Mouse (Mus musculus): ENCODE measurements around the gene Ehmt1. TPM values are rescaled to one million over a fixed set of nuclear protein-coding genes. Genes with fewer than 3 reads are reported as not detected.
A peak's percentile ranks its signal among the peaks of the same experiment; 100 is the strongest.

Gene Ehmt1
- total and polyA plus RNA-seq, 3 experiments = 31.9 to 55.8 TPM; not detected in 1

DNA sequence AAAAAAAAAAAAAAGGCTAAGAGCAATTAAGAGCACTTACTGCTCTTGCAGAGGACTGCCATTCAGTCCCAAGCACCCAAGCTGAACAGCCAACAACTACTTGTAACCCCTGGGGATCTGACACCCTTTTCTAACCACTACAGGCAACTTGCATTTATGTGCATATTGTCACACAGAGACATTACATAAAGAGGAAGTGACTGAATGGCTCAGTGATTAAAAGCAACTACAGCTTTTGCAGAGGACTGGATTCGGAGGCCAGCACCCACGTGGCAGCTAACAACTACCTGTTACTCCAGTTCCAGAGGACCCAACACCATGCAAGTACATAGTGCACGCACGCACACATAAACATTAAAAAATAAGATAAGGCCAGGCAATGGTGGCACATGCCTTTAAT is 8.9 kb downstream of the Ehmt1 start (continued):
- TF ChIP-seq MYB (IDR thresholded peaks at IDR 0.05; ENCODE audit: low read depth, low read length) = no peak
- no peak for TF ChIP-seq POLR2A (IDR thresholded peaks at IDR 0.05; ENCODE audit: control insufficient read depth in 1 of 2, insufficient read depth in 1 of 2, low read depth in 1 of 2, low read length in 2 of 2, poor library complexity in 1 of 2)
- TF ChIP-seq USF1 (IDR thresholded peaks at IDR 0.05; ENCODE audit: low read depth, low read length) = peak; percentile 75
- TF ChIP-seq NRF1 (IDR thresholded peaks at IDR 0.05; ENCODE audit: insufficient read depth, low read depth, low read length, poor library complexity, severe bottlenecking) = no peak

DNA sequence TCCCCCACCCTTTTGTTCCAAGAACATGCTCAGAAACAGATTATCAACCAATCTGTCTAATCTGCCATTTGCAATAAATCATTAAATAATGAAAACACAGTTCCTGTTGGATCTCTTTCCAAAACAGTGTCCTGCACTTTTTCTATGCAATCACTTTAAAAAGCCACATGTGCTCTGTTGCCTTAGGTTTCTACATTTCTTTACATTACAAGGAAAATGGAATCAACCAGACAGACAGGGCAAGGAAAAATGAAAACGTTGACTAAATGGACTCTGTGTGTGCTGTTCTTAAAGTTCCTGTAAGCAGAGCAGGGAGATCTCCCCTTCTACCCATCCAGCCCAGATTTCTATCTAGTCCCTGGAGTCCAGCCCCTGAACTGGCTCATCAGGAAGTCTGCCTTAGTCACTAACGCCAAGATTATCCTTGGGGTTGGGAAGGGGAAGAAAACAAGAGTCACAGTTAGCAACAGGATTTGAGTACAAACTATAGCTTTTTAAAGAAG is 13.7 kb downstream of the Ehmt1 start:
- H3K9ac ChIP-seq (ENCODE audit: control insufficient read depth, low read depth, low read length, poor library complexity, severe bottlenecking) = no peak overlapping the region
- no peak overlapping the region for H3K4me3 ChIP-seq (ENCODE audit: control insufficient read depth in 1 of 2, insufficient read depth in 1 of 2, low read depth in 2 of 2, low read length in 2 of 2)
- no peaks in the 10 kb centered on the region for H3K27me3 ChIP-seq (ENCODE audit: control insufficient read depth in 1 of 2, insufficient read depth in 2 of 2, low read length in 2 of 2)
- H3K36me3 ChIP-seq (ENCODE audit: control insufficient read depth in 1 of 2, insufficient read depth in 2 of 2, low read length in 2 of 2) = peaks cover 5 to 24% of the 10 kb centered on the region in 2 experiments; a peak in 3 of 4 replicates
- H3K27ac ChIP-seq (ENCODE audit: control insufficient read depth, low read depth, low read length) = no peak overlapping the region
- H3K9me3 ChIP-seq (replicated peaks; ENCODE audit: insufficient read depth, low read length) = no peaks in the 10 kb centered on the region
- no peak for TF ChIP-seq BHLHE40 (IDR thresholded peaks at IDR 0.05; ENCODE audit: borderline replicate concordance, low read depth, low read length)
- no peak for TF ChIP-seq GABPA (IDR thresholded peaks at IDR 0.05; ENCODE audit: low read depth, low read length)
- TF ChIP-seq GATA1 (IDR thresholded peaks at IDR 0.05; ENCODE audit: low read depth, low read length) = no peak
- no peak for TF ChIP-seq USF1 (IDR thresholded peaks at IDR 0.05; ENCODE audit: low read depth, low read length)
- no peak for TF ChIP-seq TCF12 (IDR thresholded peaks at IDR 0.05; ENCODE audit: low read depth, low read length)
- peaks cover 12 to 21% of the 10 kb centered on the region in 2 experiments for H3K4me1 ChIP-seq (ENCODE audit: control insufficient read depth in 1 of 2, insufficient read depth in 2 of 2, low read length in 2 of 2)
- DNase-seq (ENCODE audit: low read depth, low spot score) = no peak
- peaks cover 38% of the 10 kb centered on the region for H3K79me2 ChIP-seq (ENCODE audit: control insufficient read depth, insufficient read depth, low read length, poor library complexity)

DNA sequence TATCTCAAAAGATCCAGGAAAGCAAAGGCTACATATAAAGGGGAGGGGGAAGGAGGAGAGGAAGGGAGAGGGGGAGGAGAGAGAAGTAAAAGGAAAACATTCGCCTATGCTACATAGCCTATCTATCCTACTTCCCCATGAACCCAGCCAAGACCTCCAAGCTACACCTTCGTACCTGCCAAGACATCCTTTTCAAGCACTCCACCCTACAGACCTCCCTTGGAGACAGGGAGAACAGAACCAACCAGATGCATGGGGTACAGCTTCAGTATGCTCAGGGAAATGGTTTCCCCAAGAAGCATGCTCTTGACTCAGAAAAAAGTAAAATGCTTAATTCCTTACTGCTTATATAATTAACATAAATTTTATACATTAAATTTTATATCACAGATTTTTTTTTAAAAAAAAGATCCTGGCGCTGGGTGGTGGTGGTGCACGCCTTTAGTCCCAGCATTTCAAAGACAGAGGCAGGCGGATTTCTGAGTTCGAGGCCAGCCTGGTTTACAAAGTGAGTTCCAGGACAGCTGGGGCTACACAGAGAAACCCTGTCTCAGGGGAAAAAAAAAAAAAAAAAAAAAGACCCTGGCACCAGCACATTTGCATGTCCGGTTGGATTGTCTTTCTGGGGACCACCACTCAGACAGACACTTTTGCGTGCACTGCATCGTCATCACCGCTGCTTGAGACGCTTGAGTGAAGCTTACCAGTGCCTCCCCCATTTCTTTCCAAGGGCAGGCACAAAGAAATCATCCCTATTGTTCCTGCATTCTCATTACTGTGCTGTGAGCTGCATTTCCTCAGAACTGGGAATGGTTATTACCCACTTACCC is 14.4 kb downstream of the Ehmt1 start:
- no peak overlapping the region for H3K4me3 ChIP-seq (ENCODE audit: control insufficient read depth in 1 of 2, insufficient read depth in 1 of 2, low read depth in 2 of 2, low read length in 2 of 2)

More for the DNA sequence above, 14.4 kb downstream of the Ehmt1 start:
- DNase-seq (ENCODE audit: low read depth, low spot score) = no peak
- Histone ChIP-seq H3K27ac (ENCODE audit: control insufficient read depth, low read depth, low read length) (no peak overlapping the region), H3K9me3 (replicated peaks; ENCODE audit: insufficient read depth, low read length) (no peaks in the 10 kb centered on the region), H3K79me2 (ENCODE audit: control insufficient read depth, insufficient read depth, low read length, poor library complexity) (peaks cover 38% of the 10 kb centered on the region), H3K27me3 (ENCODE audit: control insufficient read depth in 1 of 2, insufficient read depth in 2 of 2, low read length in 2 of 2) (no peaks in the 10 kb centered on the region), H3K36me3 (ENCODE audit: control insufficient read depth in 1 of 2, insufficient read depth in 2 of 2, low read length in 2 of 2) (peaks cover 3 to 19% of the 10 kb centered on the region in 2 experiments; a peak in 3 of 4 replicates), H3K4me1 (ENCODE audit: control insufficient read depth in 1 of 2, insufficient read depth in 2 of 2, low read length in 2 of 2) (peaks cover 9 to 19% of the 10 kb centered on the region in 2 experiments), H3K9ac (ENCODE audit: control insufficient read depth, low read depth, low read length, poor library complexity, severe bottlenecking) (no peak overlapping the region)
- no peak for TF ChIP-seq USF2 (IDR thresholded peaks at IDR 0.05; ENCODE audit: borderline replicate concordance in 1 of 2, insufficient read depth in 1 of 2, low read depth in 1 of 2, low read length in 2 of 2)
- no peak for TF ChIP-seq TBP (IDR thresholded peaks at IDR 0.05; ENCODE audit: low read depth, low read length)
- TF ChIP-seq KAT2A (conservative IDR thresholded peaks at IDR 0.05; ENCODE audit: low read depth, low read length) = no peak
- no peak for TF ChIP-seq MAFK (IDR thresholded peaks at IDR 0.05; ENCODE audit: borderline replicate concordance, low read depth, low read length)
- TF ChIP-seq HCFC1 (IDR thresholded peaks at IDR 0.05; ENCODE audit: low read depth, low read length) = no peak
- no peak for TF ChIP-seq USF1 (IDR thresholded peaks at IDR 0.05; ENCODE audit: low read depth, low read length)
- TF ChIP-seq SIN3A (IDR thresholded peaks at IDR 0.05; ENCODE audit: low read length) = no peak
- no peak for TF ChIP-seq MAZ (IDR thresholded peaks at IDR 0.05; ENCODE audit: low read depth, low read length)

Data from MEL (cell line).